Mouse (Mus musculus): ENCODE measurements around the gene Lrp2.

GRCm38 (mm10) chr2:69396760-69397435 is 189.0 kb downstream of the Lrp2 start:
- TF ChIP-seq POLR2AphosphoS5 (IDR thresholded peaks at IDR 0.05; ENCODE audit: borderline replicate concordance, low read depth, low read length) = no peak
- TF ChIP-seq CTCF (IDR thresholded peaks at IDR 0.05 in 2 of 3, conservative IDR thresholded peaks at IDR 0.05 in 1 of 3; ENCODE audit: control insufficient read depth in 1 of 3, insufficient read depth in 1 of 3, low read depth in 2 of 3, low read length in 3 of 3, poor library complexity in 1 of 3, severe bottlenecking in 1 of 3) = no peak
- no peak for TF ChIP-seq EP300 (IDR thresholded peaks at IDR 0.05; ENCODE audit: low read depth in 1 of 2, low read length in 2 of 2)
- no peak for TF ChIP-seq HCFC1 (IDR thresholded peaks at IDR 0.05; ENCODE audit: low read depth, low read length)

Data from MEL (cell line).